Mouse (Mus musculus): ENCODE measurements around the gene Krt34.
A peak's percentile ranks its signal among the peaks of the same experiment; 100 is the strongest.

Krt34 gene

GRCm38 (mm10) chr11:100041454-100041853 lies at the start of gene Krt34:
Krt34 (minus strand) TSS chr11:100041554.
- no peak for DNase-seq

- DNase-seq = no peak
Measured at GRCm38 (mm10) chr11:100088378-100089025, 47.1 kb upstream of the Krt34 start.

- DNase-seq = no peak
Measured at GRCm38 (mm10) chr11:100087861-100088260, 46.5 kb upstream of the Krt34 start, which contains the start of gene Krt32. Krt32 (minus strand) TSS chr11:100088226.

GRCm38 (mm10) chr11:100073873-100074272 lies 32.5 kb upstream of the Krt34 start:
- no peak for DNase-seq

- DNase-seq = no peak
Measured at GRCm38 (mm10) chr11:100067293-100068036, 26.1 kb upstream of the Krt34 start.

- peak; percentile 89 for DNase-seq
Measured at GRCm38 (mm10) chr11:100066236-100067010, 25.1 kb upstream of the Krt34 start.

- DNase-seq = peak; percentile 86
Measured at GRCm38 (mm10) chr11:100058875-100059274, 17.5 kb upstream of the Krt34 start.

- no peak for DNase-seq
Measured at GRCm38 (mm10) chr11:100055686-100056655, 14.6 kb upstream of the Krt34 start.

- no peak for DNase-seq
Measured at GRCm38 (mm10) chr11:100050451-100050850, 9.1 kb upstream of the Krt34 start, which contains the start of gene Krt31. Krt31 (minus strand) TSS chr11:100050551.

- DNase-seq = no peak
Measured at GRCm38 (mm10) chr11:100047193-100047592, 5.8 kb upstream of the Krt34 start.

- DNase-seq = no peak
Measured at GRCm38 (mm10) chr11:100046303-100046866, 5.0 kb upstream of the Krt34 start.

- DNase-seq = no peak
Measured at GRCm38 (mm10) chr11:100029768-100030167, 11.6 kb downstream of the Krt34 start, which contains the start of gene Krt33b. Krt33b (minus strand) TSS chr11:100029868.

- DNase-seq = no peak
Measured at GRCm38 (mm10) chr11:100021438-100021837, 19.9 kb downstream of the Krt34 start.

GRCm38 (mm10) chr11:100019466-100019865 lies 21.9 kb downstream of the Krt34 start:
- no peak for DNase-seq

- no peak for DNase-seq
Measured at GRCm38 (mm10) chr11:100016112-100016511, 25.2 kb downstream of the Krt34 start, which contains the start of gene Krt33a. Krt33a (minus strand) TSS chr11:100016212.

- DNase-seq = no peak
Measured at GRCm38 (mm10) chr11:100013691-100014171, 27.6 kb downstream of the Krt34 start.

GRCm38 (mm10) chr11:100010682-100011081 lies 30.7 kb downstream of the Krt34 start:
- no peak for DNase-seq

- DNase-seq = no peak
Measured at GRCm38 (mm10) chr11:100008336-100008735, 33.0 kb downstream of the Krt34 start.

GRCm38 (mm10) chr11:100006624-100007023 lies 34.7 kb downstream of the Krt34 start:
- peak; percentile 14 for DNase-seq

- DNase-seq = no peak
Measured at GRCm38 (mm10) chr11:100005905-100006304, 35.4 kb downstream of the Krt34 start.

GRCm38 (mm10) chr11:100004846-100005245 lies 36.5 kb downstream of the Krt34 start:
- DNase-seq = peak; percentile 63

Measured in retina, postnatal 1 day (tissue).